Mouse (Mus musculus): ENCODE measurements at regions not wholly inside any gene's neighbourhood (a gene's known extent, or its start where the extent isn't known, plus 50 kb on each side); places are given as distances from the start of the nearest gene placed in this dataset.

GRCm38 (mm10) chr14:45964043-45964442 is 306.1 kb upstream of the Ddhd1 start:
- DNase-seq (ENCODE audit: extremely low spot score, low read depth, low spot score), result no peak

- DNase-seq (ENCODE audit: extremely low spot score, low read depth, low spot score), result no peak
These were observed 325.4 kb upstream of the Ddhd1 start for GRCm38 (mm10) chr14:45983206-45983857.

- no peak for DNase-seq (ENCODE audit: extremely low spot score, low read depth, low spot score)
These were observed 326.4 kb upstream of the Ddhd1 start for GRCm38 (mm10) chr14:45984135-45984892.

GRCm38 (mm10) chr14:45992041-45992869 is 334.3 kb upstream of the Ddhd1 start:
- DNase-seq (ENCODE audit: extremely low spot score, low read depth, low spot score), result no peak

GRCm38 (mm10) chr14:45992870-45993135 is 334.9 kb upstream of the Ddhd1 start:
- no peak for DNase-seq (ENCODE audit: extremely low spot score, low read depth, low spot score)

GRCm38 (mm10) chr14:45993669-45994068 is 335.7 kb upstream of the Ddhd1 start:
- no peak for DNase-seq (ENCODE audit: extremely low spot score, low read depth, low spot score)

- DNase-seq (ENCODE audit: extremely low spot score, low read depth, low spot score), result no peak
These were observed 338.8 kb upstream of the Ddhd1 start for GRCm38 (mm10) chr14:45996760-45997159.

- DNase-seq (ENCODE audit: extremely low spot score, low read depth, low spot score), result no peak
These were observed 346.1 kb upstream of the Ddhd1 start for GRCm38 (mm10) chr14:46004078-46004477.

- DNase-seq (ENCODE audit: extremely low spot score, low read depth, low spot score), result no peak
These were observed 347.4 kb upstream of the Ddhd1 start for GRCm38 (mm10) chr14:46005307-46005706.

- no peak for DNase-seq (ENCODE audit: extremely low spot score, low read depth, low spot score)
These were observed 355.3 kb upstream of the Ddhd1 start for GRCm38 (mm10) chr14:46013232-46013631.

- no peak for DNase-seq (ENCODE audit: extremely low spot score, low read depth, low spot score)
These were observed 356.1 kb upstream of the Ddhd1 start for GRCm38 (mm10) chr14:46014090-46014489.

GRCm38 (mm10) chr14:46015682-46016400 is 357.9 kb upstream of the Ddhd1 start:
- no peak for DNase-seq (ENCODE audit: extremely low spot score, low read depth, low spot score)

GRCm38 (mm10) chr14:46016701-46017106 is 358.8 kb upstream of the Ddhd1 start:
- no peak for DNase-seq (ENCODE audit: extremely low spot score, low read depth, low spot score)

- no peak for DNase-seq (ENCODE audit: extremely low spot score, low read depth, low spot score)
These were observed 359.3 kb upstream of the Ddhd1 start for GRCm38 (mm10) chr14:46017286-46017685.

- DNase-seq (ENCODE audit: extremely low spot score, low read depth, low spot score), result no peak
These were observed 360.0 kb upstream of the Ddhd1 start for GRCm38 (mm10) chr14:46017976-46018375.

GRCm38 (mm10) chr14:46019240-46020025 is 359.8 kb upstream of the Gm15217 start:
- DNase-seq (ENCODE audit: extremely low spot score, low read depth, low spot score), result peak; percentile 73

- DNase-seq (ENCODE audit: extremely low spot score, low read depth, low spot score), result no peak
These were observed 344.9 kb upstream of the Gm15217 start for GRCm38 (mm10) chr14:46034301-46034700.

GRCm38 (mm10) chr14:46060622-46061381 is 318.4 kb upstream of the Gm15217 start:
- no peak for DNase-seq (ENCODE audit: extremely low spot score, low read depth, low spot score)

GRCm38 (mm10) chr14:46067102-46067801 is 312.0 kb upstream of the Gm15217 start:
- no peak for DNase-seq (ENCODE audit: extremely low spot score, low read depth, low spot score)
